ENCODE assay signal across 7 mouse cellular contexts in the genomic region with DNA sequence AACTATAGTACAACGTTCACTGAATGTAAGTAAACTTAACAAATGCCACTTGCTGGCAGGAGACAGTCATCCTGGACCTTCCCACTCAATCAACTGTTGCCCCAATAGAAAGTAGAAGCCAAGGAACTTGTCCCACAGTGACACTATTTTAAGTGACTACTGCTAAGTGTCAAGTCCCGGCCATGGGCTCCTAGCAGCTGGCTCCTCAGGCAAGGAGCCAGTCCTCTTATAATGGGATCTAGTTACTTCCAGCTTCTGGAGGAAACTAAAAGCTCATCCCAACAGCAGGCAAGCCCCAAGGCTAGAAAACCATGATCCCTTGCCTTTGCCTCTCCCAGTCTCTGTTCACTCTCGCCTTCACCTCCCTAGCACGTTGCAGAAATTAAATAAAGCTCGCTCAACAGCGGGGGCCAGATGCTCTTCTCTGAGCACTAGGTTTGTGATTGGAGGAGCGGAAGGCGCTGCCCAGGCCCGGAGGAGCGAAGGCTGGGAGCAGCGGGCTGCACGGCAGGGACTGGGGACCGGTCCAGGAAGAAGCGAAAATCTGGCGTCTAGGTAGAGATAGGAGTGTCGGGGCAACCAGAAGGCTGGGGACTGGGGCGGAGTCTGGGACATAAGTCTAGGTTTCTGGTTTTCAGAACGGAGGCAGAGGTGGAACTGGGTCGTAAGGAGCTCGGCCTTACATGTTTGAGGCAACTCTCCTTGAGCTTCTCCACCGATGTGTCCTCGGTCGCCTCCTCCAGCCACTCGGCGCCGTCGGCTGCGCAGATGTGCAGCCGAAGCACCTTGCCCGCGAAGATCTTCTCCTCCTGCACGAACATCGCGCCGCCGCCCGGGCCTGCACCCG. TPM values are rescaled to one million over a fixed set of nuclear protein-coding genes. Genes with fewer than 3 reads are reported as not detected.
A peak's percentile ranks its signal among the peaks of the same experiment; 100 is the strongest.
DNase-seq lines count a peak whose midpoint lies in the region; ATAC-seq and TF ChIP-seq lines count a peak whose summit lies in the region.

No protein-coding gene starts in this region.

- H3K4me2 ChIP-seq in heart, embryonic 16.5 days (ENCODE audit: low read depth, low read length): peak overlapping the region; percentile 89
- peak overlapping the region; percentile 84 for H3K4me2 ChIP-seq in lung, embryonic 14.5 days

- peak overlapping the region; percentile 93 for H3K9ac ChIP-seq in heart, embryonic 16.5 days (ENCODE audit: low read length)
- H3K9ac ChIP-seq in lung, embryonic 14.5 days: peak overlapping the region; percentile 76

- peak overlapping the region; percentile 91 for H3K4me3 ChIP-seq in bone marrow macrophage, adult 2 months (ENCODE audit: insufficient read depth, low read length)
- H3K4me3 ChIP-seq in erythroblast, embryonic 14.5 days (replicated peaks): peak overlapping the region; percentile 83
- peak overlapping the region; percentile 68 for H3K4me3 ChIP-seq in heart, embryonic 16.5 days (ENCODE audit: low read length)
- H3K4me3 ChIP-seq in lung, embryonic 14.5 days (ENCODE audit: low read depth, low read length): peak overlapping the region; percentile 85
- H3K4me3 ChIP-seq in olfactory bulb, adult 2 months (ENCODE audit: insufficient read depth, low read depth, low read length): peak overlapping the region; percentile 60

- TF ChIP-seq POLR2A in bone marrow macrophage, adult 2 months (IDR thresholded peaks at IDR 0.05; ENCODE audit: borderline replicate concordance, low read depth, low read length): no peak
- no peak for TF ChIP-seq POLR2A in olfactory bulb, adult 2 months (IDR thresholded peaks at IDR 0.05; ENCODE audit: insufficient read depth, low read depth, low read length)

- peaks cover 59% of the 10 kb centered on the region for H3K36me3 ChIP-seq in erythroblast, embryonic 14.5 days (ENCODE audit: control insufficient read depth)
- H3K36me3 ChIP-seq in heart, embryonic 16.5 days (ENCODE audit: control insufficient read depth, insufficient read depth): no peaks in the 10 kb centered on the region
- H3K36me3 ChIP-seq in lung, embryonic 14.5 days (ENCODE audit: insufficient read depth): peaks cover under 1% of the 10 kb centered on the region; the same call in 1 of the 2 replicates

- no peak for TF ChIP-seq CTCF in bone marrow macrophage, adult 2 months (IDR thresholded peaks at IDR 0.05; ENCODE audit: low read depth, low read length)
- TF ChIP-seq CTCF in lung, embryonic 14.5 days (IDR thresholded peaks at IDR 0.05; ENCODE audit: low read depth): no peak
- TF ChIP-seq CTCF in olfactory bulb, adult 2 months (IDR thresholded peaks at IDR 0.05; ENCODE audit: insufficient read depth, low read depth, low read length): no peak

- H3K27me3 ChIP-seq in erythroblast, embryonic 14.5 days (ENCODE audit: control insufficient read depth): no peaks in the 10 kb centered on the region
- H3K27me3 ChIP-seq in heart, embryonic 16.5 days (ENCODE audit: control insufficient read depth, insufficient read depth, low read length): no peaks in the 10 kb centered on the region
- no peaks in the 10 kb centered on the region for H3K27me3 ChIP-seq in lung, embryonic 14.5 days (ENCODE audit: insufficient read depth, low read length)

- peak; percentile 41 for ATAC-seq in heart, embryonic 16.5 days (replicated peaks; ENCODE audit: extremely low read depth, insufficient read depth, low FRiP score)
- peak; percentile 36; the same call in 1 of the 2 replicates for ATAC-seq in lung, embryonic 14.5 days (ENCODE audit: insufficient read depth)

- peak; percentile 45 for DNase-seq in MEL-GATA-1-ER (ENCODE audit: extremely low read depth, low read depth)
- DNase-seq in layer of hippocampus, adult 8-10 months (ENCODE audit: low spot score in 2 of 2): peak; percentile 28 to 40
- peak; percentile 52 for DNase-seq in lung, embryonic 14.5 days

- no peaks in the 10 kb centered on the region for H3K9me3 ChIP-seq in erythroblast, embryonic 14.5 days (ENCODE audit: control insufficient read depth, low read length)
- H3K9me3 ChIP-seq in heart, embryonic 16.5 days (replicated peaks; ENCODE audit: control insufficient read depth, low read length): no peaks in the 10 kb centered on the region
- H3K9me3 ChIP-seq in lung, embryonic 14.5 days (ENCODE audit: low read depth, low read length): no peaks in the 10 kb centered on the region

- peaks cover 25% of the 10 kb centered on the region for H3K4me1 ChIP-seq in bone marrow macrophage, adult 2 months (ENCODE audit: control insufficient read depth, insufficient read depth, low read length)
- peaks cover 71% of the 10 kb centered on the region for H3K4me1 ChIP-seq in erythroblast, embryonic 14.5 days (ENCODE audit: control insufficient read depth)
- H3K4me1 ChIP-seq in heart, embryonic 16.5 days (ENCODE audit: control insufficient read depth, insufficient read depth, low read length): peaks cover 29% of the 10 kb centered on the region
- peaks cover 9% of the 10 kb centered on the region for H3K4me1 ChIP-seq in lung, embryonic 14.5 days (ENCODE audit: insufficient read depth)
- H3K4me1 ChIP-seq in olfactory bulb, adult 2 months (ENCODE audit: control insufficient read depth, insufficient read depth, low read length): 0 out of 2 replicates have a peak, but pooled peaks cover 3% of the 10 kb centered on the region

- 1% methylated on average over 38 of the region's 38 CpGs for WGBS in heart, embryonic 16.5 days
- WGBS in lung, embryonic 14.5 days: 1% methylated on average over 38 of the region's 38 CpGs
- under 1% methylated on average over 38 of the region's 38 CpGs for WGBS in olfactory bulb, adult 2 months

- peak overlapping the region; percentile 73 for H3K27ac ChIP-seq in bone marrow macrophage, adult 2 months (ENCODE audit: insufficient read depth, low read depth, low read length)
- peak overlapping the region; percentile 98 for H3K27ac ChIP-seq in heart, embryonic 16.5 days (ENCODE audit: low read length)
- H3K27ac ChIP-seq in lung, embryonic 14.5 days (ENCODE audit: low read depth): peak overlapping the region; percentile 90
- H3K27ac ChIP-seq in olfactory bulb, adult 2 months (ENCODE audit: insufficient read depth, low read depth, low read length): peak overlapping the region; percentile 31

RNA-seq across cellular contexts. Expression of gene Ubac1, which starts 0.6 kb away (rescaled TPM):
- 42.9 and 45.5 TPM in 2 replicates for polyA plus RNA-seq in bone marrow macrophage, adult 2 months (2012; ENCODE audit: insufficient read depth, insufficient read length, missing spikeins)
- 155 and 250 TPM in 2 replicates for polyA plus RNA-seq in erythroblast, embryonic 14.5 days (2012)
- 114 and 116 TPM in 2 replicates for polyA plus RNA-seq in heart, embryonic 16.5 days (2015; fragmentation: Nextera tagmentation; extraction: Ambion mirVana)
- total RNA-seq in layer of hippocampus, adult 8-10 months (2022): 10 to 100 TPM; 46.4 to 57.2 (median 52.6) TPM
- polyA plus RNA-seq in lung, embryonic 14.5 days (2014; fragmentation: Nextera tagmentation; extraction: Ambion mirVana): 72.6 and 80.8 TPM in 2 replicates
- polyA plus RNA-seq in olfactory bulb, adult 2 months (2012; ENCODE audit: insufficient read depth, insufficient read length, low replicate concordance, missing spikeins): not detected in 2 replicates

RNA-seq across cellular contexts. Expression of gene Camsap1, which starts 37.9 kb away (rescaled TPM):
- 11.3 and 12.0 TPM in 2 replicates for polyA plus RNA-seq in bone marrow macrophage, adult 2 months (2012; ENCODE audit: insufficient read depth, insufficient read length, missing spikeins)
- 0.53 and 0.75 TPM in 2 replicates for polyA plus RNA-seq in erythroblast, embryonic 14.5 days (2012)
- 6.0 and 8.9 TPM in 2 replicates for polyA plus RNA-seq in heart, embryonic 16.5 days (2015; fragmentation: Nextera tagmentation; extraction: Ambion mirVana)
- 100 to 1,000 TPM; 126 to 157 (median 135) TPM for total RNA-seq in layer of hippocampus, adult 8-10 months (2022)
- 27.8 and 31.9 TPM in 2 replicates for polyA plus RNA-seq in lung, embryonic 14.5 days (2014; fragmentation: Nextera tagmentation; extraction: Ambion mirVana)
- not detected in 2 replicates for polyA plus RNA-seq in olfactory bulb, adult 2 months (2012; ENCODE audit: insufficient read depth, insufficient read length, low replicate concordance, missing spikeins)

Comparison
In these comparisons a context has a peak if more than half of its experiments do, and no peak if none do; other contexts are left out.
1. Peak in every context shown above with its lines: DNase-seq, ATAC-seq, H3K4me3 ChIP-seq and H3K27ac ChIP-seq.
2. H3K27ac ChIP-seq: peak in every context shown above with its lines; median percentile 98 in heart, embryonic 16.5 days; 90 in lung, embryonic 14.5 days; 73 in bone marrow macrophage, adult 2 months; 31 in olfactory bulb, adult 2 months.
3. RNA of gene Ubac1, which starts 0.6 kb away (polyA plus RNA-seq): 155 to 250 TPM in erythroblast, embryonic 14.5 days, 114 to 116 TPM in heart, embryonic 16.5 days, 72.6 to 80.8 TPM in lung, embryonic 14.5 days and 42.9 to 45.5 TPM in bone marrow macrophage, adult 2 months; not detected in olfactory bulb, adult 2 months; every median in the first group is over 10 times any median in the second.